Mouse (Mus musculus): Measurements from ENCODE around the gene Frmd4a.
"Not testable (repeated sequence)": the region's sequence is repeated elsewhere in the genome, so short reads cannot be mapped to it uniquely, and the experiment has no call there.

The Frmd4a gene

GRCm38 (mm10) chr2:4257604-4258003, 240.1 kb downstream of the Frmd4a start:
- in situ Hi-C loops (cut with MboI; ENCODE audit: low pct_unique_long_range_greater_than_20kb in 1 of 2, low sequenced_read_pairs in 2 of 2, unreplicated experiment in 1 of 2): no loop called here

- in situ Hi-C loops (cut with MboI; ENCODE audit: low pct_unique_long_range_greater_than_20kb in 1 of 2, low sequenced_read_pairs in 2 of 2, unreplicated experiment in 1 of 2): not testable (repeated sequence)
Observed at GRCm38 (mm10) chr2:4258803-4259202, 241.3 kb downstream of the Frmd4a start.

- in situ Hi-C loops (cut with MboI; ENCODE audit: low pct_unique_long_range_greater_than_20kb in 1 of 2, low sequenced_read_pairs in 2 of 2, unreplicated experiment in 1 of 2): no loop called here
Observed at GRCm38 (mm10) chr2:4260324-4261058, 243.0 kb downstream of the Frmd4a start.

- in situ Hi-C loops (cut with MboI; ENCODE audit: low pct_unique_long_range_greater_than_20kb in 1 of 2, low sequenced_read_pairs in 2 of 2, unreplicated experiment in 1 of 2): no loop called here
Observed at GRCm38 (mm10) chr2:4262667-4263066, 245.2 kb downstream of the Frmd4a start.

GRCm38 (mm10) chr2:4267377-4267776, 249.9 kb downstream of the Frmd4a start:
- in situ Hi-C loops (cut with MboI; ENCODE audit: low pct_unique_long_range_greater_than_20kb in 1 of 2, low sequenced_read_pairs in 2 of 2, unreplicated experiment in 1 of 2): no loop called here

- in situ Hi-C loops (cut with MboI; ENCODE audit: low pct_unique_long_range_greater_than_20kb in 1 of 2, low sequenced_read_pairs in 2 of 2, unreplicated experiment in 1 of 2): no loop called here
Observed at GRCm38 (mm10) chr2:4282777-4283176, 265.3 kb downstream of the Frmd4a start.

GRCm38 (mm10) chr2:4285693-4286291, 268.3 kb downstream of the Frmd4a start:
- in situ Hi-C loops (cut with MboI; ENCODE audit: low pct_unique_long_range_greater_than_20kb in 1 of 2, low sequenced_read_pairs in 2 of 2, unreplicated experiment in 1 of 2): no loop called here

- in situ Hi-C loops (cut with MboI; ENCODE audit: low pct_unique_long_range_greater_than_20kb in 1 of 2, low sequenced_read_pairs in 2 of 2, unreplicated experiment in 1 of 2): no loop called here
Observed at GRCm38 (mm10) chr2:4286390-4286901, 268.9 kb downstream of the Frmd4a start.

GRCm38 (mm10) chr2:4290475-4290874, 273.0 kb downstream of the Frmd4a start:
- in situ Hi-C loops (cut with MboI; ENCODE audit: low pct_unique_long_range_greater_than_20kb in 1 of 2, low sequenced_read_pairs in 2 of 2, unreplicated experiment in 1 of 2): no loop called here

GRCm38 (mm10) chr2:4291100-4291499, 273.6 kb downstream of the Frmd4a start:
- in situ Hi-C loops (cut with MboI; ENCODE audit: low pct_unique_long_range_greater_than_20kb in 1 of 2, low sequenced_read_pairs in 2 of 2, unreplicated experiment in 1 of 2): no loop called here

GRCm38 (mm10) chr2:4291671-4292070, 274.2 kb downstream of the Frmd4a start:
- in situ Hi-C loops (cut with MboI; ENCODE audit: low pct_unique_long_range_greater_than_20kb in 1 of 2, low sequenced_read_pairs in 2 of 2, unreplicated experiment in 1 of 2): no loop called here

GRCm38 (mm10) chr2:4293726-4294125, 276.2 kb downstream of the Frmd4a start:
- in situ Hi-C loops (cut with MboI; ENCODE audit: low pct_unique_long_range_greater_than_20kb in 1 of 2, low sequenced_read_pairs in 2 of 2, unreplicated experiment in 1 of 2): no loop called here

- in situ Hi-C loops (cut with MboI; ENCODE audit: low pct_unique_long_range_greater_than_20kb in 1 of 2, low sequenced_read_pairs in 2 of 2, unreplicated experiment in 1 of 2): no loop called here
Observed at GRCm38 (mm10) chr2:4295641-4296040, 278.1 kb downstream of the Frmd4a start.

GRCm38 (mm10) chr2:4296881-4297280, 279.4 kb downstream of the Frmd4a start:
- in situ Hi-C loops (cut with MboI; ENCODE audit: low pct_unique_long_range_greater_than_20kb in 1 of 2, low sequenced_read_pairs in 2 of 2, unreplicated experiment in 1 of 2): no loop called here

GRCm38 (mm10) chr2:4298325-4299215, 281.1 kb downstream of the Frmd4a start:
- in situ Hi-C loops (cut with MboI; ENCODE audit: low pct_unique_long_range_greater_than_20kb in 1 of 2, low sequenced_read_pairs in 2 of 2, unreplicated experiment in 1 of 2): no loop called here

- in situ Hi-C loops (cut with MboI; ENCODE audit: low pct_unique_long_range_greater_than_20kb in 1 of 2, low sequenced_read_pairs in 2 of 2, unreplicated experiment in 1 of 2): no loop called here
Observed at GRCm38 (mm10) chr2:4299593-4299992, 282.1 kb downstream of the Frmd4a start.

GRCm38 (mm10) chr2:4300383-4300811, 282.9 kb downstream of the Frmd4a start:
- in situ Hi-C loops (cut with MboI; ENCODE audit: low pct_unique_long_range_greater_than_20kb in 1 of 2, low sequenced_read_pairs in 2 of 2, unreplicated experiment in 1 of 2): no loop called here

GRCm38 (mm10) chr2:4300816-4301215, 283.3 kb downstream of the Frmd4a start:
- in situ Hi-C loops (cut with MboI; ENCODE audit: low pct_unique_long_range_greater_than_20kb in 1 of 2, low sequenced_read_pairs in 2 of 2, unreplicated experiment in 1 of 2): no loop called here

- in situ Hi-C loops (cut with MboI; ENCODE audit: low pct_unique_long_range_greater_than_20kb in 1 of 2, low sequenced_read_pairs in 2 of 2, unreplicated experiment in 1 of 2): no loop called here
Observed at GRCm38 (mm10) chr2:4301256-4301655, 283.7 kb downstream of the Frmd4a start.

Data from mouse embryonic stem cell (cell line).